Mouse (Mus musculus) neural tube, embryonic 15.5 days (tissue): ENCODE measurements around the gene Eps8. TPM values are rescaled to one million over a fixed set of nuclear protein-coding genes. Genes with fewer than 3 reads are reported as not detected.

Source experiments
- polyA plus RNA-seq: library from polyadenylated mRNA; unstranded; fragments of >200 nt; fragmentation: Nextera tagmentation; extraction: Ambion mirVana; gene quantifications from 2 replicates; pipeline ENCODE4 v1.2.1, GENCODE M21; 2015

Eps8 gene
- polyA plus RNA-seq, 1 experiment from 2014 or later: 22.5 TPM

Other genes starting within 250 kb of the Eps8 start
- gene Strap, start 80.2 kb upstream of the Eps8 start, polyA plus RNA-seq: 155 and 158 TPM in 2 replicates
- gene Dera, start 99.7 kb upstream of the Eps8 start, polyA plus RNA-seq: 12.0 and 23.4 TPM in 2 replicates